Mouse (Mus musculus) neural tube, embryonic 12.5 days (tissue): ENCODE data around the gene Neu2. TPM values are rescaled to one million over a fixed set of nuclear protein-coding genes. Genes with fewer than 3 reads are reported as not detected.
A peak's percentile ranks its signal among the peaks of the same experiment; 100 is the strongest.
"Not testable (repeated sequence)": the region's sequence is repeated elsewhere in the genome, so short reads cannot be mapped to it uniquely, and the experiment has no call there.

Experiments
- ATAC-seq: fragments of 200-750 bp; cut with Nextera tagmentation; 2 replicates; pipeline ENCODE4 v1.8.0; 2017; ENCODE audit warnings: low read depth, mild to moderate bottlenecking, moderate TSS enrichment, moderate library complexity; ENCODE audit not compliant: low FRiP score
- H3K27ac ChIP-seq: fragments of 300-500 bp; sonication (generic); 2 replicates; pipeline ENCODE4 v1.5.1; 2016
- H3K27me3 ChIP-seq: fragments of 300-500 bp; sonication (generic); replicated peaks from 2 replicates; pipeline ENCODE4 v1.6.1; 2016; ENCODE audit warnings: mild to moderate bottlenecking
- H3K36me3 ChIP-seq: fragments of 300-500 bp; sonication (generic); 2 replicates; pipeline ENCODE4 v1.6.1; 2016; ENCODE audit warnings: mild to moderate bottlenecking
- H3K4me1 ChIP-seq: fragments of 300-500 bp; sonication (generic); 2 replicates; pipeline ENCODE4 v1.6.1; 2016
- H3K4me2 ChIP-seq: fragments of 300-500 bp; sonication (generic); replicated peaks from 2 replicates; pipeline ENCODE4 v1.6.1; 2016; ENCODE audit warnings: mild to moderate bottlenecking
- H3K4me3 ChIP-seq: fragments of 300-500 bp; sonication (generic); 2 replicates; pipeline ENCODE4 v1.5.1; 2016
- H3K9ac ChIP-seq: fragments of 300-500 bp; sonication (generic); 2 replicates; pipeline ENCODE4 v1.6.1; 2016; ENCODE audit warnings: mild to moderate bottlenecking
- H3K9me3 ChIP-seq: fragments of 300-500 bp; sonication (generic); 2 replicates; pipeline ENCODE4 v1.6.1; 2016; ENCODE audit warnings: mild to moderate bottlenecking
- WGBS: fragments of 180-500 bp; shearing (Covaris S2); methylation state at CpG from one replicate; pipeline ENCODE4 v1.1.7; 2016; 5-methylcytosine and 5-hydroxymethylcytosine counted together
- polyA plus RNA-seq: library from polyadenylated mRNA; unstranded; fragments of >200 nt; fragmentation: Nextera tagmentation; extraction: Ambion mirVana; gene quantifications from 2 replicates; pipeline ENCODE4 v1.2.1, GENCODE M21; 2016

Neu2 gene
- not detected in 2 replicates for polyA plus RNA-seq

- peak within 1 kb of the TSS; percentile 99 for H3K4me2 ChIP-seq
- peaks cover 35% of the 10 kb centered on the region for H3K27me3 ChIP-seq
- H3K36me3 ChIP-seq: no peaks in the 10 kb centered on the region
- peak within 1 kb of the TSS; percentile 72 for H3K4me3 ChIP-seq
- H3K9me3 ChIP-seq: no peaks in the 10 kb centered on the region
- peak within 1 kb of the TSS; percentile 64 for H3K9ac ChIP-seq
- peaks cover 6% of the 10 kb centered on the region for H3K4me1 ChIP-seq
- ATAC-seq: peak; percentile 62
- WGBS: under 1% methylated on average over 56 of the region's 56 CpGs
- no peak within 1 kb of the TSS for H3K27ac ChIP-seq
Measured at GRCm38 (mm10) chr1:87509561-87510165, at the start of gene Neu2. Gene Neu2, plus strand, starts transcription at chr1:87509889.

- Histone ChIP-seq H3K4me1 (no peaks in the 10 kb centered on the region), H3K9me3 (no peaks in the 10 kb centered on the region), H3K36me3 (no peaks in the 10 kb centered on the region), H3K27me3 (no peaks in the 10 kb centered on the region), H3K4me3 (no peak overlapping the region), H3K27ac (no peak overlapping the region), H3K4me2 (no peak overlapping the region), H3K9ac (no peak overlapping the region)
- no peak for ATAC-seq
- 68% methylated on average over 9 of the region's 9 CpGs for WGBS
Measured at GRCm38 (mm10) chr1:87467469-87467868, 42.2 kb upstream of the Neu2 start.

GRCm38 (mm10) chr1:87468321-87468720 lies 41.4 kb upstream of the Neu2 start:
- H3K9me3 ChIP-seq: no peaks in the 10 kb centered on the region
- H3K36me3 ChIP-seq: no peaks in the 10 kb centered on the region
- no peak overlapping the region for H3K4me2 ChIP-seq
- no peak overlapping the region for H3K27ac ChIP-seq
- no peaks in the 10 kb centered on the region for H3K4me1 ChIP-seq
- H3K27me3 ChIP-seq: no peaks in the 10 kb centered on the region
- WGBS: 83% methylated on average over 6 of the region's 6 CpGs
- H3K9ac ChIP-seq: no peak overlapping the region
- no peak for ATAC-seq
- H3K4me3 ChIP-seq: no peak overlapping the region

GRCm38 (mm10) chr1:87469971-87470370 lies 39.7 kb upstream of the Neu2 start, which contains the start of gene Snorc:
Gene Snorc, plus strand, starts transcription at chr1:87470271.
- not testable (repeated sequence) for H3K4me1 ChIP-seq, H3K36me3 ChIP-seq, H3K4me3 ChIP-seq, ATAC-seq, H3K4me2 ChIP-seq, H3K9me3 ChIP-seq, H3K9ac ChIP-seq, H3K27ac ChIP-seq
- peaks cover 10% of the 10 kb centered on the region for H3K27me3 ChIP-seq
- 47% methylated on average over 9 of the region's 10 CpGs for WGBS

- Histone ChIP-seq H3K36me3 (no peaks in the 10 kb centered on the region), H3K4me2 (no peak overlapping the region), H3K9me3 (no peaks in the 10 kb centered on the region), H3K4me1 (peaks cover 11% of the 10 kb centered on the region; the same call in 1 of the 2 replicates), H3K9ac (no peak overlapping the region), H3K27ac (no peak overlapping the region), H3K4me3 (no peak overlapping the region), H3K27me3 (peaks cover 26% of the 10 kb centered on the region)
- no peak for ATAC-seq
- 80% methylated on average over 7 of the region's 7 CpGs for WGBS
Measured at GRCm38 (mm10) chr1:87471914-87472313, 37.8 kb upstream of the Neu2 start.

- WGBS: 89% methylated on average over 7 of the region's 7 CpGs
- Histone ChIP-seq H3K36me3 (no peaks in the 10 kb centered on the region), H3K27me3 (peaks cover 32% of the 10 kb centered on the region), H3K4me2 (no peak overlapping the region), H3K4me3 (no peak overlapping the region), H3K27ac (no peak overlapping the region), H3K4me1 (peaks cover 11% of the 10 kb centered on the region; the same call in 1 of the 2 replicates), H3K9me3 (no peaks in the 10 kb centered on the region), H3K9ac (no peak overlapping the region)
- ATAC-seq: no peak
Measured at GRCm38 (mm10) chr1:87472576-87472975, 37.1 kb upstream of the Neu2 start.

GRCm38 (mm10) chr1:87475076-87475895 lies 34.4 kb upstream of the Neu2 start:
- ATAC-seq: peak; percentile 53; the same call in 1 of the 2 replicates
- 3% methylated on average over 42 of the region's 42 CpGs for WGBS
- peaks cover 11% of the 10 kb centered on the region; the same call in 1 of the 2 replicates for H3K4me1 ChIP-seq

GRCm38 (mm10) chr1:87482546-87482945 lies 27.1 kb upstream of the Neu2 start:
- no peaks in the 10 kb centered on the region for H3K36me3 ChIP-seq
- no peak overlapping the region for H3K27ac ChIP-seq
- no peak overlapping the region for H3K4me2 ChIP-seq
- ATAC-seq: no peak
- no peaks in the 10 kb centered on the region for H3K9me3 ChIP-seq
- H3K9ac ChIP-seq: no peak overlapping the region
- WGBS: 91% methylated on average over 4 of the region's 4 CpGs
- H3K4me1 ChIP-seq: no peaks in the 10 kb centered on the region
- H3K27me3 ChIP-seq: 0 out of 2 replicates have a peak, but pooled peaks cover 1% of the 10 kb centered on the region
- H3K4me3 ChIP-seq: no peak overlapping the region

More at GRCm38 (mm10) chr1:87475076-87475895, 34.4 kb upstream of the Neu2 start:
- Histone ChIP-seq H3K4me2 (peak overlapping the region; percentile 73), H3K9ac (peak overlapping the region; percentile 54), H3K9me3 (no peaks in the 10 kb centered on the region), H3K27me3 (peaks cover 33% of the 10 kb centered on the region), H3K4me3 (peak overlapping the region; percentile 29), H3K27ac (no peak overlapping the region), H3K36me3 (no peaks in the 10 kb centered on the region)

GRCm38 (mm10) chr1:87486386-87486785 lies 23.3 kb upstream of the Neu2 start:
- Histone ChIP-seq H3K4me3 (no peak overlapping the region), H3K4me1 (no peaks in the 10 kb centered on the region), H3K27ac (no peak overlapping the region), H3K27me3 (no peaks in the 10 kb centered on the region), H3K36me3 (no peaks in the 10 kb centered on the region), H3K9me3 (no peaks in the 10 kb centered on the region), H3K9ac (no peak overlapping the region), H3K4me2 (no peak overlapping the region)
- ATAC-seq: no peak
- 86% methylated on average over 6 of the region's 6 CpGs for WGBS

GRCm38 (mm10) chr1:87492285-87492684 lies 17.4 kb upstream of the Neu2 start:
- H3K4me3 ChIP-seq: no peak overlapping the region
- 97% methylated on average over 3 of the region's 3 CpGs for WGBS
- no peak overlapping the region for H3K27ac ChIP-seq
- no peaks in the 10 kb centered on the region for H3K4me1 ChIP-seq
- H3K27me3 ChIP-seq: no peaks in the 10 kb centered on the region
- H3K9ac ChIP-seq: no peak overlapping the region
- H3K9me3 ChIP-seq: no peaks in the 10 kb centered on the region
- H3K4me2 ChIP-seq: no peak overlapping the region
- no peak for ATAC-seq
- no peaks in the 10 kb centered on the region for H3K36me3 ChIP-seq

GRCm38 (mm10) chr1:87493542-87493941 lies 16.1 kb upstream of the Neu2 start:
- Histone ChIP-seq H3K4me2 (no peak overlapping the region), H3K4me1 (no peaks in the 10 kb centered on the region), H3K9ac (no peak overlapping the region), H3K36me3 (no peaks in the 10 kb centered on the region), H3K4me3 (no peak overlapping the region), H3K27ac (no peak overlapping the region), H3K9me3 (no peaks in the 10 kb centered on the region), H3K27me3 (no peaks in the 10 kb centered on the region)
- no peak for ATAC-seq
- WGBS: 79% methylated on average over 4 of the region's 4 CpGs

GRCm38 (mm10) chr1:87505524-87505923 lies 4.2 kb upstream of the Neu2 start:
- no peak for ATAC-seq
- H3K36me3 ChIP-seq: no peaks in the 10 kb centered on the region
- H3K4me2 ChIP-seq: no peak overlapping the region
- H3K9ac ChIP-seq: no peak overlapping the region
- H3K4me1 ChIP-seq: peaks cover 6% of the 10 kb centered on the region
- H3K9me3 ChIP-seq: no peaks in the 10 kb centered on the region
- 92% methylated on average over 4 of the region's 4 CpGs for WGBS
- H3K27ac ChIP-seq: no peak overlapping the region
- no peak overlapping the region for H3K4me3 ChIP-seq
- H3K27me3 ChIP-seq: peaks cover 29% of the 10 kb centered on the region
